Mouse (Mus musculus) bone marrow macrophage, adult 2 months (primary cell): Measurements from ENCODE around the gene Adamts9.

Experiments used
- CTCF ChIP-seq: IDR thresholded peaks from 2 replicates; pipeline ENCODE4 v1.5.1; 2012; ENCODE audit warnings: low read depth, mild to moderate bottlenecking, low read length, moderate library complexity
- POLR2A ChIP-seq: IDR thresholded peaks from 2 replicates; pipeline ENCODE4 v1.6.1; 2012; ENCODE audit warnings: mild to moderate bottlenecking, low read depth, low read length, borderline replicate concordance

DNA sequence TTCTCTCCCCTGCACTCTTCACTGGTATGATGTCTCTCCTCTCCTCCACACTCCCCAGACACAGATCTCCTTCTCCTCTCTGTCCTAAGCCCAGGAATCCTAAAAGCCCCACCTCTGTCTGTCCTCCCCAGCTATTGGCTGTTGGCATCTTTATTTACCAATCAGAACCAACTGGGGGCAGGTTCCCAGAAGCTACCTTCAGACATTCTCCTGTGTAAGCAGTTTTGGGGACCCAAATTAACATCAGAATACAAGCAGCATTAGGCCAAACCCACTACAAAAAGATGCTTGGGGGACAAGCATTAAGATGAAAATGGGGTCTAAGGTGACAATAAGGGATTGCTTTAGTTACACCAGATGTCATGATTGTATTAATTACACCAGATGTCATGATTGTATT, 183.7 kb downstream of the Adamts9 start:
- TF ChIP-seq CTCF = no peak
- TF ChIP-seq POLR2A = no peak
